Mouse (Mus musculus): ENCODE measurements around the gene Tex21. TPM values are rescaled to one million over a fixed set of nuclear protein-coding genes. Genes with fewer than 3 reads are reported as not detected.

Gene Tex21
- not detected in 2 replicates for polyA plus RNA-seq (2016; fragmentation: Nextera tagmentation; extraction: Ambion mirVana)

DNA sequence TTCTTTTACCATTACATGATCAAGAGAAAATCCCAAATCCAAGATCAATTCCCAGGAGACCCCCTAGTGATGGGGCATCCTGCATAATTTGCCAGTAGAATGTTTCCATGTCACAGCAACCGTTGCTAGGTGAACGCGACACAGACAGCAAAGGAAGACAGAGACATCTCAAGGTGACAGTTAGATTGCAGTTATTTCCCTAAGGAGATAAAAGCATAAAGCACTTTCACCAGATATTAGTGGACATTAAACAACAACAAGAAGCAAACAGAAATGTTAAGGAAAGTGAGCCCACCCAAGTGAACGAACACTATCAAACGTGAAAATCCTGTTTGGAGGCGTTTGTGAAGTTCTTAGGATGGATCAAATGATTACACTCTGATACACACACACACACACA, at the start of gene Tex21:
Tex21 (minus strand) TSS at position 101 of the 400 bp plus-strand sequence.
- no peak within 1 kb of the TSS for H3K4me3 ChIP-seq
- 82% methylated on average over 6 of the region's 6 CpGs for WGBS
- no peak for ATAC-seq (ENCODE audit: insufficient number of reproducible peaks, insufficient read depth, low FRiP score, low TSS enrichment)
- no peak within 1 kb of the TSS for H3K9ac ChIP-seq
- no peaks in the 10 kb centered on the region for H3K4me1 ChIP-seq
- H3K27ac ChIP-seq = no peak within 1 kb of the TSS
- H3K4me2 ChIP-seq (replicated peaks) = no peak within 1 kb of the TSS
- H3K27me3 ChIP-seq = no peaks in the 10 kb centered on the region
- no peaks in the 10 kb centered on the region for H3K36me3 ChIP-seq
- H3K9me3 ChIP-seq = no peaks in the 10 kb centered on the region

DNA sequence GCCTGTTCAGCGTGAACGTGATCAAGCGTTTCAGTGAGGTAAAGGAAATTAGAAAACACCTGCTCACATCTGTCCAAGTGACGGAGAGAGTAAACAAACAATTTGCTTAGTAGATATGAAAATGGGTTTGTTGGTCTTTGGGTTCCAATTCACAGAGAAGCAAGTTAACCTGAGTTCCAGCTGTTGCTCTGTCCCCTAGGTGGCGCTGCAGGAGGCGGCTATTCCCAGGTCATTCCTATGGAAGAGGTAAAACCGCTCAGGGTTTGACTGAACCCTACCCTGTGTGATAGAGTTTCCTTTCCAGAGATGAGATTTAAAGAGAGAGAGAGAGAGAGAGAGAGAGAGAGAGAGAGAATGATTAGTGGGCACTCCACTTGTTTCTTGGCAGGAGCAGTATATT, 46.6 kb upstream of the Tex21 start:
- no peaks in the 10 kb centered on the region for H3K9me3 ChIP-seq

DNA sequence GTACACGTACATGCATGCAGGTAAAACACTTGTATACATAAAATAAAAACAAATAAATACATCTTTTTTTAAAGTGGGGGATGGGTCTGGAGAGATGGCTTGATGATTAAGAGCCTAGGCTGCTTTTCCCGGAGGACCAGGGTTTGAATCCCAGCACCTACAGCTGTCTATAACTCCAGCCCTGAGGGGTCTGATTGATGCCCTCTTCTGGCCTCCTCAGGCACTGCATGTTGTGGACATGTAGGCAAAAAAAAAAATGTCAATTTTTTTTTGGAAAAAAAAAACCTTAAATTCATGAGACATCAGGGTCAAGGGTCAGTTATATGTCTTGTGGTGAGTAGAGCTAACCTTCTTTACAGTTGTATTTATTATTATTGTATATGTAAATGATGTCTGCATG, 43.7 kb upstream of the Tex21 start:
- ATAC-seq (ENCODE audit: insufficient number of reproducible peaks, insufficient read depth, low FRiP score, low TSS enrichment) = no peak
- Histone ChIP-seq H3K4me2 (replicated peaks) (no peak overlapping the region), H3K36me3 (peaks cover 41% of the 10 kb centered on the region), H3K4me3 (no peak overlapping the region), H3K9ac (no peak overlapping the region), H3K27me3 (no peaks in the 10 kb centered on the region), H3K9me3 (no peaks in the 10 kb centered on the region), H3K4me1 (no peaks in the 10 kb centered on the region), H3K27ac (no peak overlapping the region)
- WGBS = 85% methylated on average over 2 of the region's 2 CpGs

More for the DNA sequence above, 46.6 kb upstream of the Tex21 start:
- ATAC-seq (ENCODE audit: insufficient number of reproducible peaks, insufficient read depth, low FRiP score, low TSS enrichment) = no peak
- H3K4me2 ChIP-seq (replicated peaks) = no peak overlapping the region
- H3K27ac ChIP-seq = no peak overlapping the region
- H3K36me3 ChIP-seq = peaks cover 58% of the 10 kb centered on the region
- H3K4me1 ChIP-seq = no peaks in the 10 kb centered on the region
- H3K9ac ChIP-seq = no peak overlapping the region
- 61% methylated on average over 7 of the region's 7 CpGs for WGBS
- no peak overlapping the region for H3K4me3 ChIP-seq
- H3K27me3 ChIP-seq = no peaks in the 10 kb centered on the region

DNA sequence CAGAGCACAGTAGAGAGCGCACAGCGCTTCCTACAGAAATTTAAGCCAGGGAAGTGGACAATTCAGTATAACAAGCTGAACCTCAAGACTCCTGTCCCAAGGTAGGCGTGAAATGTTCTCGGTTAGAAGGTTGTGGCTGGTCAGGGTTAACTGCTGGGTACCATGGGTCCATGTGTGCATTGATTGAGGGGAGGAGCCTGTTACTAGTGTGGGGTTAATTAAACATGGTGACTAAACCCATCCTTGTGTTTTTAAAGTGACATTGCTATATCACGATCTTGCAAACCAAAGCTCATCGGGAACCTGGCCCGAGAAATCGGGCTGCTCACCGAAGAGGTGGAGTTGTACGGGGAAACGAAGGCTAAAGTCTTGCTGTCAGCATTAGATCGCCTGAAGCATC, 42.9 kb upstream of the Tex21 start:
- Histone ChIP-seq H3K9me3 (no peaks in the 10 kb centered on the region), H3K4me2 (replicated peaks) (no peak overlapping the region), H3K9ac (no peak overlapping the region), H3K36me3 (peaks cover 41% of the 10 kb centered on the region), H3K4me3 (no peak overlapping the region), H3K4me1 (no peaks in the 10 kb centered on the region), H3K27ac (no peak overlapping the region), H3K27me3 (no peaks in the 10 kb centered on the region)
- WGBS = 91% methylated on average over 12 of the region's 12 CpGs
- ATAC-seq (ENCODE audit: insufficient number of reproducible peaks, insufficient read depth, low FRiP score, low TSS enrichment) = no peak

DNA sequence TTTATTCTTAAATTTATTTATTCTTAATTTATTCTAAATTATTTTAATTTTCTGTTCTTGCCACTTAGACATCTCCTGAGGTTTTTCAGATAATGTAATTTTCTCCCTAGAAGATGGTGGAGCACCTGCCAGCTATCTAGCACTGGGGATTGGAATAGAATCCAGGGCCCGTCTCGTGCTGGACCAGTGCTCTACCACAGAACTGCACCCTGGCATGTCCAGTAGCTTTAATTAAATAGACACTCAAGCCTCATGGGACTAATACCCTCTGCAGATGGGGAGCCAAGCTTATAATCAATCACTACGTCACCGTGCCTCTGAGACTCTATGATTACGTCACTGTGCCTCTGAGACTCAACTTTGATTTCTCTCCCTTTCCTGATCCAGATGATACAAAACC, 41.9 kb upstream of the Tex21 start:
- H3K9me3 ChIP-seq = no peaks in the 10 kb centered on the region
- H3K4me3 ChIP-seq = no peak overlapping the region
- peaks cover 45% of the 10 kb centered on the region for H3K36me3 ChIP-seq
- H3K27me3 ChIP-seq = no peaks in the 10 kb centered on the region
- WGBS = 94% methylated on average over 5 of the region's 5 CpGs
- H3K9ac ChIP-seq = no peak overlapping the region
- no peaks in the 10 kb centered on the region for H3K4me1 ChIP-seq
- H3K4me2 ChIP-seq (replicated peaks) = no peak overlapping the region
- no peak overlapping the region for H3K27ac ChIP-seq
- no peak for ATAC-seq (ENCODE audit: insufficient number of reproducible peaks, insufficient read depth, low FRiP score, low TSS enrichment)

DNA sequence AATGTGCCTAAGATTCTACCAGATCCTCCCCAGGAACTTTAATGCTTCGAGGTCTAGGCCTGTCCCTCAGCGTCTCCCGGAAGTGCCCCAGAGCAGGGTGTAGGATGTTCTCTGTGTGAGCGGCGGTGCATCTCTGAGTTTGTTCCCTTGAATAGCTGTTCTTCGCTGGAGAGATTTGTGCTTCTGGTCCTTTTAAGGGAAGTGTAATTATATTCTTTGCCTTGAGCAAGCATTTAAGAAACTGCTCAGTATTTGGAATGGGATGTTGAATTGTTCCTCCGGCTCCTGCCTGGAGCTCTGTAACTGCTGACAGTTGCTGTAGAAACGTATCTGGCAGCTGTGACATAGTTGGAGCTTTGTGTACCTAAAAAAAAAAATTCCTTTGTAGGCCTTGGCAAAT, 41.4 kb upstream of the Tex21 start:
- Histone ChIP-seq H3K4me1 (no peaks in the 10 kb centered on the region), H3K9ac (no peak overlapping the region), H3K9me3 (no peaks in the 10 kb centered on the region), H3K4me3 (no peak overlapping the region), H3K4me2 (replicated peaks) (no peak overlapping the region), H3K36me3 (peaks cover 50% of the 10 kb centered on the region), H3K27ac (no peak overlapping the region), H3K27me3 (no peaks in the 10 kb centered on the region)
- 80% methylated on average over 8 of the region's 8 CpGs for WGBS
- ATAC-seq (ENCODE audit: insufficient number of reproducible peaks, insufficient read depth, low FRiP score, low TSS enrichment) = no peak

DNA sequence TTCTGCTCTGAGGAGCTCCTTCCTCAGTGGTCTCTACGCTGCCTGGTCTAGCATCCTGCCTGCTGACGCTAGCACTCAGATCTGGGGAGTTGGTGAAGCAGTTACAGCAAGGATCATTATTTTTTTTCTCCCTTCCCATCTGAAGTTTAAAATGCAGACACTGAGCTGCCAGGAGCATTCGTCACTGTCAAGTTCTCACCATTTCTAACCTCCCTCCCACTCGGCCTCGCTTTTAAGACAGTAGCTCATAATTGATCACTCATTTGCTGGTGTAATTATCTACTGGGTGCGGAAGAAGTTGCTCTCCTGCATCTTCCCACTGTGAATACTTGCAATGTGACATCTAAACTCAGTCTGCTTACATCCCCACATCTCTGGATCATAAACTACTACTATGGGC, 38.9 kb upstream of the Tex21 start:
- Histone ChIP-seq H3K4me2 (replicated peaks) (no peak overlapping the region), H3K4me1 (no peaks in the 10 kb centered on the region), H3K36me3 (peaks cover 47% of the 10 kb centered on the region), H3K27ac (no peak overlapping the region), H3K9ac (no peak overlapping the region), H3K27me3 (no peaks in the 10 kb centered on the region), H3K9me3 (no peaks in the 10 kb centered on the region), H3K4me3 (no peak overlapping the region)
- ATAC-seq (ENCODE audit: insufficient number of reproducible peaks, insufficient read depth, low FRiP score, low TSS enrichment) = no peak
- 89% methylated on average over 6 of the region's 6 CpGs for WGBS

DNA sequence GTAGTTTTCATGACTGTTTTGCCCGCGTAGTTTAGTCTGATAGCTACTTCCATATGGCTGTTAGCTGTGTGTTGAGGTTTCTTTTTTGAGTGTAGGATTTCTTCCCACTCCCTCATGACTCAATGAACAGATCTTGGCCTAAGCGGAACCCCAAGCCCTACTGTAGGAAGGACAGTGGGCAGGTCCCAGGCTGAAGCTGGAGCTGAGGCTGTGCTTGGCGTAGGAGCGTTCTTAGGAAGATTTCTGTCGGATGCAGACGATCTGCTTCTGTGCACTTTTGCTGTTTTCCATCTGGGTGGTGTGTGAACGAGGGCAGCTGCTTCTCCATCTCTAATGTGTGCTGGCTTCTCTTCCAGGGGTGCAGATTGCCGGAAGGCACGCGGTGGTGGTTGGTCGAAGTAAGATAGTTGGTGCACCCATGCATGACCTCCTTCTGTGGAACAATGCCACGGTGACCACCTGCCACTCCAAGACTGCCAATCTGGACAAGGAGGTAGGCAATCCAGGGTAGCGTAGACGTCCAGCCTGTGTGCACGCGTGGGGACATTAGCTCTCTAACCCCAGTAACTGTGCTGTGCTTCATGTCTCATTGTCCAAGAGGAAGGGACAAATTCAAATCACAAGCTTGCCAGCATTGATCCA, 36.1 kb upstream of the Tex21 start:
- Histone ChIP-seq H3K4me2 (replicated peaks) (no peak overlapping the region), H3K9me3 (no peaks in the 10 kb centered on the region), H3K36me3 (peaks cover 39% of the 10 kb centered on the region), H3K27ac (no peak overlapping the region), H3K9ac (no peak overlapping the region), H3K4me1 (no peaks in the 10 kb centered on the region), H3K4me3 (no peak overlapping the region), H3K27me3 (no peaks in the 10 kb centered on the region)
- 92% methylated on average over 17 of the region's 17 CpGs for WGBS
- ATAC-seq (ENCODE audit: insufficient number of reproducible peaks, insufficient read depth, low FRiP score, low TSS enrichment) = no peak

DNA sequence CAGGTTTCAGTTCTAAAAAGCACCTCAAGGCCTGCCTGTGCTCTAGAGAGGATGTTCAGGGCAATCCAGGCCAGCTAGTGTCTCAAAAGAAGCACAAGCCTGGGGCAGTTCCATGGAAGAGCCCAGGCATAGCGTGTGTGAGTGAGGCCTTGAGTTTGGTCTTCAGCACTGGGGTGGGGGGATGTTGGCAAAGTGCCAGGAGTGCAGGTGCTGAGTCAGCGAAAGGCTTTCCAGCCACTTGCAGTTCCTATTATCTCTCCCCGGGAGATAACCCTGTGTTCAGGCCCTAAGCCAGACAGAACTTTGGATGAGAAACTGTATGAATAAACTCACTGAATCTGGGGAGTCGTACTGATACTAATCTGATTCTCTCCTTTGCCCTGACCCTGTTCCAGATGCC, 35.6 kb upstream of the Tex21 start:
- ATAC-seq (ENCODE audit: insufficient number of reproducible peaks, insufficient read depth, low FRiP score, low TSS enrichment) = no peak
- Histone ChIP-seq H3K27me3 (no peaks in the 10 kb centered on the region), H3K4me3 (no peak overlapping the region), H3K9ac (no peak overlapping the region), H3K4me1 (no peaks in the 10 kb centered on the region), H3K4me2 (replicated peaks) (no peak overlapping the region), H3K9me3 (no peaks in the 10 kb centered on the region), H3K27ac (no peak overlapping the region), H3K36me3 (peaks cover 39% of the 10 kb centered on the region)
- 69% methylated on average over 4 of the region's 4 CpGs for WGBS

DNA sequence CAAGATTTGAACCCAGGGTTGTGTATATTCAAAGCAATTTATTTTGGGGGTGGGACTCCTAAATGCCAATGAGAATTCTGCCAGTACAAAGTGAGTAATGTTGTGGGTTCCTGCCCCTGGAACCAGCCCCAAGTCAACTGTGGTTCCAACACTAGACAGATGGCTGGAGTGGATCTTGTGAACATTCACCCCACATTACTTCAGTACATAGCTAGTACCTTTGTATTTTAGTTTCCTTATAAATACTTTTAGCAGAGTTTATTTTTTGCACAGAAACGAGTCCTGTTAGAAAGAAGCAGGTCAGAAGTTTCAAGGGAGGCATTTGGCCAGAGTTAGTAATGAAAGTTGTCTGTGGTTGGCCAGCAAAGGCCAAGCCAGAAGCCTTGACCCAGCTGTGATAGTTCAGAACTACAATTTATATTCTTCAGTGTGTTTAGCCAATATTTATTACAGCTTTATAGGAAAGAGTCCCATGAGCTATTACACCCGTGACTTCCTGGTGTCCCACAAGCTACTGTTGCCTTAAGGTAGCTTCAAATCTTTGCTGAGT, 34.6 kb upstream of the Tex21 start:
- no peak overlapping the region for H3K4me2 ChIP-seq (replicated peaks)
- H3K9me3 ChIP-seq = no peaks in the 10 kb centered on the region
- no peaks in the 10 kb centered on the region for H3K4me1 ChIP-seq
- no peak overlapping the region for H3K27ac ChIP-seq
- no peaks in the 10 kb centered on the region for H3K27me3 ChIP-seq
- H3K9ac ChIP-seq = no peak overlapping the region
- ATAC-seq (ENCODE audit: insufficient number of reproducible peaks, insufficient read depth, low FRiP score, low TSS enrichment) = no peak
- no peak overlapping the region for H3K4me3 ChIP-seq
- H3K36me3 ChIP-seq = peaks cover 39% of the 10 kb centered on the region
- WGBS = 95% methylated on average over 2 of the region's 2 CpGs

DNA sequence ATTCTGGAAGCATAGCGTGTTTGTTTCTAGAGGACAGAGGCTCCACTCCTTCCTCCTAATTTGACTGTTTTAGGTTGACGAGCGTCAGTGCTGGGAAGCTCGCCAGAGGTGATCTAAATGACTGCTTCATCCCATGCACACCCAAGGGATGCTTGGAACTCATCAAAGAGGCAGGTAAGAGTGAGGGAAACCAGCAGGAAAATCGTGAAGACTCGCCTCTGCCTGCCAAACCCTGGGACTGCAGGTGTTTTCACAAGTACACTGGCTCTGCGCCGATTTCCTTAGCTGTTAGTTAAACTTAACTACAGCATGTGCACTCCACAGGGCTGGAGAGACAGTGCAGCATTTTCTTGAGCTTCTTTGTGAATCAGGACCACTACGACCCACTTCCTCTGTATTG, 34.0 kb upstream of the Tex21 start:
- no peak overlapping the region for H3K9ac ChIP-seq
- H3K9me3 ChIP-seq = no peaks in the 10 kb centered on the region
- no peak for ATAC-seq (ENCODE audit: insufficient number of reproducible peaks, insufficient read depth, low FRiP score, low TSS enrichment)
- H3K27ac ChIP-seq = no peak overlapping the region
- H3K27me3 ChIP-seq = no peaks in the 10 kb centered on the region
- H3K4me3 ChIP-seq = no peak overlapping the region
- WGBS = 93% methylated on average over 9 of the region's 9 CpGs
- H3K4me2 ChIP-seq (replicated peaks) = no peak overlapping the region
- peaks cover 39% of the 10 kb centered on the region for H3K36me3 ChIP-seq
- no peaks in the 10 kb centered on the region for H3K4me1 ChIP-seq

DNA sequence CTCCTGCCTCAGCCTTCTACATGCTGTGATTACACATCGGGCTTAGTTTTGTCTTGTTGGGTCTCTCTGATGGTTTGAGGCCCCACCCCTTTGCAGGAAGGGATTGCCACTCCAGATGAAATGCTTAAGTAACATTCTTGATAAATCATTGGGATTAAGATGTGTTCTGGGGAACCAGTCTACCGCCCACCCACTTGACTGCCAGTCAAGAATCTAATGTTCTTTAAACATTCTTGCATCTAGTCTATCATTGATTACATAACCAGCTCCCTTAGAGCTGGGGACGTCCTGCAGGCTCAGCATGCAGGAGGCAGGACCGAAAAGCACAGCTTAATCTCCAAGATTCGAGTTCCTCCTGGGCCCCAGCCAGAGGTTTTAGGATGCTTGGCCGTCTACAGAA, 31.7 kb upstream of the Tex21 start:
- no peaks in the 10 kb centered on the region for H3K27me3 ChIP-seq
- no peak overlapping the region for H3K9ac ChIP-seq
- no peaks in the 10 kb centered on the region for H3K9me3 ChIP-seq
- no peak overlapping the region for H3K4me3 ChIP-seq
- WGBS = 89% methylated on average over 6 of the region's 6 CpGs
- no peak for ATAC-seq (ENCODE audit: insufficient number of reproducible peaks, insufficient read depth, low FRiP score, low TSS enrichment)
- no peak overlapping the region for H3K27ac ChIP-seq
- H3K4me1 ChIP-seq = no peaks in the 10 kb centered on the region
- no peak overlapping the region for H3K4me2 ChIP-seq (replicated peaks)
- H3K36me3 ChIP-seq = peaks cover 25% of the 10 kb centered on the region
